In genomic region chr1:40835468-40835867, GRCm38 (mm10) we compare ENCODE assay signal across 19 mouse cellular contexts. TPM values are rescaled to one million over a fixed set of nuclear protein-coding genes. Genes with fewer than 3 reads are reported as not detected.
"Had no signal": no experiment of that assay in that cellular context is flagged by ENCODE, and none has a peak within 500 bp of the region (broad histone marks: within the 10 kb centered on the region; RNA-seq: fewer than 3 reads in every experiment).

No protein-coding gene starts in this region.

- H3K27ac ChIP-seq: lung, embryonic 15.5 days; macrophage; midbrain, embryonic 13.5 days; midbrain, embryonic 15.5 days; neural tube, embryonic 13.5 days; neural tube, embryonic 15.5 days; stomach, embryonic 15.5 days; stomach, postnatal 0 days had no signal

- DNase-seq: liver, postnatal 0 days; lung, adult 2 months; lung, postnatal 14 days; lung, postnatal 36 days; right cerebral cortex, postnatal 14 days; thymus, adult 2 months; thymus, postnatal 25 days; thymus, postnatal 4 days had no signal

- H3K4me3 ChIP-seq: lung, embryonic 15.5 days; megakaryocyte, embryonic 14.5 days; midbrain, embryonic 13.5 days; midbrain, embryonic 15.5 days; neural tube, embryonic 13.5 days; neural tube, embryonic 15.5 days; stomach, embryonic 15.5 days had no signal

RNA-seq across cellular contexts. Expression of gene Tmem182, which starts 30.1 kb away (rescaled TPM):
- total RNA-seq: megakaryocyte progenitor cell, adult 5-6 weeks; monocyte, adult 5-6 weeks had no signal
